Mouse (Mus musculus) heart, embryonic 14.5 days (tissue): Measurements from ENCODE around the gene Gm3285. TPM values are rescaled to one million over a fixed set of nuclear protein-coding genes. Genes with fewer than 3 reads are reported as not detected.

Experiments used
- ATAC-seq: fragments of 200-750 bp; cut with Nextera tagmentation; 2 replicates; pipeline ENCODE4 v1.8.0; 2017; ENCODE audit warnings: low read depth, moderate TSS enrichment; ENCODE audit not compliant: insufficient number of reproducible peaks, insufficient read depth, low FRiP score
- H3K27ac ChIP-seq, 2 experiments: fragments of 200-500 bp in 1 of 2; fragments of 300-500 bp in 1 of 2; sonication (generic) in 1 of 2; replicated peaks in 1 of 2; 2 replicates each; pipeline ENCODE4 v1.5.1; 2012 to 2014; ENCODE audit warnings: low read depth in 2 of 2, low read length in 2 of 2, control low read depth in 1 of 2, mild to moderate bottlenecking in 1 of 2, mixed read lengths in 1 of 2; ENCODE audit not compliant: control insufficient read depth in 1 of 2, insufficient read depth in 1 of 2
- H3K27me3 ChIP-seq: fragments of 300-500 bp; sonication (generic); 2 replicates; pipeline ENCODE4 v1.6.1; 2014; ENCODE audit warnings: mild to moderate bottlenecking, low read length, control low read depth; ENCODE audit not compliant: control insufficient read depth, insufficient read depth
- H3K36me3 ChIP-seq: fragments of 300-500 bp; sonication (generic); 2 replicates; pipeline ENCODE4 v1.6.1; 2014; ENCODE audit warnings: mild to moderate bottlenecking, control low read depth, low read length, mixed read lengths; ENCODE audit not compliant: control insufficient read depth, insufficient read depth
- H3K4me1 ChIP-seq, 2 experiments: fragments of 200-500 bp in 1 of 2; fragments of 300-500 bp in 1 of 2; sonication (generic) in 1 of 2; 2 replicates each; pipeline ENCODE4 v1.6.1; 2012 to 2014; ENCODE audit warnings: low read length in 2 of 2, control low read depth in 1 of 2, mixed read lengths in 1 of 2; ENCODE audit not compliant: control insufficient read depth in 2 of 2, insufficient read depth in 2 of 2
- H3K4me2 ChIP-seq: fragments of 300-500 bp; sonication (generic); 2 replicates; pipeline ENCODE4 v1.6.1; 2014; ENCODE audit warnings: mild to moderate bottlenecking, low read length
- H3K4me3 ChIP-seq, 2 experiments: fragments of 200-500 bp in 1 of 2; fragments of 300-500 bp in 1 of 2; sonication (generic) in 1 of 2; 2 replicates each; pipeline ENCODE4 v1.5.1; 2012 to 2014; ENCODE audit warnings: low read length in 2 of 2, mild to moderate bottlenecking in 2 of 2, control low read depth in 1 of 2, low read depth in 1 of 2, moderate library complexity in 1 of 2; ENCODE audit not compliant: control insufficient read depth in 1 of 2, insufficient read depth in 1 of 2
- H3K9ac ChIP-seq: fragments of 300-500 bp; sonication (generic); 2 replicates; pipeline ENCODE4 v1.6.1; 2014; ENCODE audit warnings: mild to moderate bottlenecking, low read length
- H3K9me3 ChIP-seq: fragments of 300-500 bp; sonication (generic); 2 replicates; pipeline ENCODE4 v1.6.1; 2016; ENCODE audit warnings: low read length, control low read depth; ENCODE audit not compliant: control insufficient read depth
- WGBS: fragments of 180-500 bp; shearing (Covaris S2); extraction: QIAGEN DNeasy Blood & Tissue Kit; methylation state at CpG from one replicate; pipeline ENCODE4 v1.1.7; 2014; 5-methylcytosine and 5-hydroxymethylcytosine counted together
- polyA plus RNA-seq: library from polyadenylated mRNA; unstranded; fragments of >200 nt; fragmentation: Nextera tagmentation; extraction: Ambion mirVana; gene quantifications from 2 replicates; pipeline ENCODE4 v1.2.1, GENCODE M21; 2014

Gene Gm3285
- polyA plus RNA-seq, 1 experiment from 2014 or later: not detected

GRCm38 (mm10) chr10:77846503-77846902 lies 15.3 kb upstream of the Gm3285 start, which contains the start of gene Gm36176:
TSS of gene Gm36176 (plus strand) at chr10:77846803.
- no peak within 1 kb of the TSS for H3K4me3 ChIP-seq
- ATAC-seq: no peak
- WGBS: 64% methylated on average over 3 of the region's 3 CpGs

GRCm38 (mm10) chr10:77846961-77847360 lies 14.8 kb upstream of the Gm3285 start:
- H3K27ac ChIP-seq: no peak overlapping the region
- no peak for ATAC-seq
- H3K4me1 ChIP-seq: no peaks in the 10 kb centered on the region
- WGBS: 15% methylated on average over 2 of the region's 2 CpGs
- H3K9me3 ChIP-seq: peaks cover 23% of the 10 kb centered on the region
- H3K4me2 ChIP-seq: no peak overlapping the region
- H3K36me3 ChIP-seq: no peaks in the 10 kb centered on the region
- no peak overlapping the region for H3K9ac ChIP-seq
- no peak overlapping the region for H3K4me3 ChIP-seq
- no peaks in the 10 kb centered on the region for H3K27me3 ChIP-seq

More at GRCm38 (mm10) chr10:77846503-77846902, 15.3 kb upstream of the Gm3285 start, which contains the start of gene Gm36176:
- H3K9ac ChIP-seq: no peak within 1 kb of the TSS
- H3K9me3 ChIP-seq: peaks cover 25% of the 10 kb centered on the region
- H3K4me2 ChIP-seq: no peak within 1 kb of the TSS
- no peak within 1 kb of the TSS for H3K27ac ChIP-seq
- no peaks in the 10 kb centered on the region for H3K27me3 ChIP-seq
- H3K36me3 ChIP-seq: no peaks in the 10 kb centered on the region
- no peaks in the 10 kb centered on the region for H3K4me1 ChIP-seq

GRCm38 (mm10) chr10:77847538-77847937 lies 14.2 kb upstream of the Gm3285 start:
- Histone ChIP-seq H3K4me2 (no peak overlapping the region), H3K9me3 (peaks cover 23% of the 10 kb centered on the region), H3K27me3 (no peaks in the 10 kb centered on the region), H3K4me1 (no peaks in the 10 kb centered on the region), H3K4me3 (no peak overlapping the region), H3K9ac (no peak overlapping the region), H3K36me3 (no peaks in the 10 kb centered on the region), H3K27ac (no peak overlapping the region)
- no peak for ATAC-seq
- 68% methylated on average over 2 of the region's 2 CpGs for WGBS

DNA sequence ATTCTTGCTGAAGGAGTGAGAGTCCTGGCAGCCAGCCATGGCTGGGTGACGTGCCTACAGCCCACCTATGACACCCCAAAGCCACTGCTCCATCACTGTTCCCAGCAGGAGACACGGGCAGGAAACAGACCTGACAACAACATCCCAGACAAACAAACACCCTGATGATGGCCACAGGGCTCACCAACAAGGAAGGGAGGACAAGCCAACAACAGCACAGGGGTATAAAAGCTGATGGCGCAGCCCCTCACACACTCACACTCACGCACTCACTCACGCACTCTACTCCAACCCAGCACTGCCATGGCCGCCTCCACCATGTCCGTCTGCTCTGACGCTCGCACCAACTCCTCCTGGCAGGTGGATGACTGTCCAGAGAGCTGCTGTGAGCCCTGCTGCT lies 9.2 kb upstream of the Gm3285 start, which contains the start of gene Gm10318:
Gm10318 (plus strand) TSS at position 301 of the 400 bp plus-strand sequence.
- Histone ChIP-seq H3K4me3 (no peak within 1 kb of the TSS), H3K9me3 (0 out of 2 replicates have a peak, but pooled peaks cover 4% of the 10 kb centered on the region), H3K4me1 (no peaks in the 10 kb centered on the region), H3K27ac (no peak within 1 kb of the TSS), H3K9ac (no peak within 1 kb of the TSS), H3K36me3 (no peaks in the 10 kb centered on the region), H3K4me2 (no peak within 1 kb of the TSS), H3K27me3 (no peaks in the 10 kb centered on the region)
- 59% methylated on average over 9 of the region's 9 CpGs for WGBS
- no peak for ATAC-seq

- H3K27ac ChIP-seq: no peak overlapping the region
- H3K27me3 ChIP-seq: no peaks in the 10 kb centered on the region
- no peak for ATAC-seq
- WGBS: 28% methylated on average over 14 of the region's 14 CpGs
- H3K9ac ChIP-seq: no peak overlapping the region
- no peaks in the 10 kb centered on the region for H3K9me3 ChIP-seq
- H3K4me3 ChIP-seq: no peak overlapping the region
- no peaks in the 10 kb centered on the region for H3K36me3 ChIP-seq
- H3K4me2 ChIP-seq: peak overlapping the region; percentile 31; the same call in 1 of the 2 replicates
- H3K4me1 ChIP-seq: no peaks in the 10 kb centered on the region; a peak in 1 of 4 replicates
These were observed 2.4 kb downstream of the Gm3285 start for GRCm38 (mm10) chr10:77864067-77864761.

DNA sequence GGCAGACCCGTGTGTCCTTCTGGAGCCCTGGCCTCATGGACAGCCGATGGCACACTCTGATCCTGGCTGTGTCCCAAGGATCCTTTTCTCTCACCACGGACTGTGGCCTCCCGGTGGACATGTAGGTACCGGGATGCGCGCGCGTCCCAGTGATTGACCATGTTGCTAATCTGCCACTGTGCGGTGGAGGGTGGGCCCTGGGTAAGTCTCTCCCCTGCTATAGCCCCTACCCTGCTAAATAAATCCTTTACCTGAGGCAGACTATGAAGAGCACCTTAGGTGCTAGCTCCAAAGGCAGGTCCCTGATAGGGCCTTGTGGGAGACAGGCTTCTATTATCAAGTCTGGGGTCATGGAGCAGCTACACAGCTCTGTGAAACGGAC lies 3.0 kb downstream of the Gm3285 start:
- Histone ChIP-seq H3K9ac (no peak overlapping the region), H3K4me1 (no peaks in the 10 kb centered on the region; a peak in 1 of 4 replicates), H3K4me2 (peak overlapping the region; percentile 31; the same call in 1 of the 2 replicates), H3K36me3 (no peaks in the 10 kb centered on the region), H3K4me3 (no peak overlapping the region), H3K27me3 (no peaks in the 10 kb centered on the region), H3K27ac (no peak overlapping the region), H3K9me3 (no peaks in the 10 kb centered on the region)
- WGBS: 31% methylated on average over 11 of the region's 11 CpGs
- no peak for ATAC-seq

- Histone ChIP-seq H3K27me3 (no peaks in the 10 kb centered on the region), H3K4me3 (no peak overlapping the region), H3K4me2 (no peak overlapping the region), H3K36me3 (no peaks in the 10 kb centered on the region), H3K4me1 (no peaks in the 10 kb centered on the region; a peak in 1 of 4 replicates), H3K9me3 (no peaks in the 10 kb centered on the region), H3K27ac (no peak overlapping the region), H3K9ac (no peak overlapping the region)
- 0% methylated on average over 1 of the region's 1 CpGs for WGBS
- ATAC-seq: no peak
These were observed 5.8 kb downstream of the Gm3285 start for GRCm38 (mm10) chr10:77867546-77867945.
